Mouse (Mus musculus) hindbrain, embryonic 15.5 days (tissue): ENCODE results near the gene Slc16a10. TPM values are rescaled to one million over a fixed set of nuclear protein-coding genes. Genes with fewer than 3 reads are reported as not detected.

ENCODE experiments used
- ATAC-seq: fragments of 200-750 bp; cut with Nextera tagmentation; 2 replicates; pipeline ENCODE4 v1.8.0; 2017; ENCODE audit warnings: low read depth, moderate number of reproducible peaks, moderate TSS enrichment; ENCODE audit not compliant: low FRiP score
- H3K27ac ChIP-seq: fragments of 300-500 bp; sonication (generic); replicated peaks from 2 replicates; pipeline ENCODE4 v1.5.1; 2015; ENCODE audit warnings: mild to moderate bottlenecking, inconsistent platforms
- H3K27me3 ChIP-seq: fragments of 300-500 bp; sonication (generic); 2 replicates; pipeline ENCODE4 v1.6.1; 2015; ENCODE audit warnings: control low read depth, inconsistent platforms
- H3K36me3 ChIP-seq: fragments of 300-500 bp; sonication (generic); 2 replicates; pipeline ENCODE4 v1.6.1; 2015; ENCODE audit warnings: control low read depth, inconsistent platforms
- H3K4me1 ChIP-seq: fragments of 300-500 bp; sonication (generic); replicated peaks from 2 replicates; pipeline ENCODE4 v1.6.1; 2015; ENCODE audit warnings: control low read depth, inconsistent platforms
- H3K4me2 ChIP-seq: fragments of 300-500 bp; sonication (generic); 2 replicates; pipeline ENCODE4 v1.6.1; 2015; ENCODE audit warnings: moderate library complexity, mild to moderate bottlenecking, inconsistent platforms
- H3K4me3 ChIP-seq: fragments of 300-500 bp; sonication (generic); 2 replicates; pipeline ENCODE4 v1.5.1; 2015; ENCODE audit warnings: mild to moderate bottlenecking, inconsistent platforms
- H3K9ac ChIP-seq: fragments of 300-500 bp; sonication (generic); 2 replicates; pipeline ENCODE4 v1.6.1; 2015; ENCODE audit warnings: inconsistent platforms
- H3K9me3 ChIP-seq: fragments of 300-500 bp; sonication (generic); 2 replicates; pipeline ENCODE4 v1.6.1; 2016; ENCODE audit warnings: control low read depth, inconsistent platforms
- WGBS: fragments of 180-500 bp; shearing (Covaris S2); methylation state at CpG from one replicate; pipeline ENCODE4 v1.1.7; 2015; 5-methylcytosine and 5-hydroxymethylcytosine counted together
- polyA plus RNA-seq: library from polyadenylated mRNA; unstranded; fragments of >200 nt; fragmentation: Nextera tagmentation; extraction: Ambion mirVana; gene quantifications from 2 replicates; pipeline ENCODE4 v1.2.1, GENCODE M21; 2015

Gene Slc16a10
- polyA plus RNA-seq, 1 experiment from 2014 or later = 7.3 TPM

- Histone ChIP-seq H3K9me3 (no peaks in the 10 kb centered on the region), H3K4me1 (no peaks in the 10 kb centered on the region), H3K9ac (no peak overlapping the region), H3K27me3 (no peaks in the 10 kb centered on the region), H3K36me3 (no peaks in the 10 kb centered on the region), H3K27ac (no peak overlapping the region), H3K4me2 (no peak overlapping the region), H3K4me3 (no peak overlapping the region)
- 94% methylated on average over 9 of the region's 9 CpGs for WGBS
- ATAC-seq = no peak
Observed at GRCm38 (mm10) chr10:40125200-40125599, 16.9 kb downstream of the Slc16a10 start.

GRCm38 (mm10) chr10:40124570-40124969 lies 17.5 kb downstream of the Slc16a10 start:
- Histone ChIP-seq H3K9me3 (no peaks in the 10 kb centered on the region), H3K4me1 (no peaks in the 10 kb centered on the region), H3K27ac (no peak overlapping the region), H3K36me3 (no peaks in the 10 kb centered on the region), H3K4me2 (no peak overlapping the region), H3K9ac (no peak overlapping the region), H3K27me3 (no peaks in the 10 kb centered on the region), H3K4me3 (no peak overlapping the region)
- ATAC-seq = no peak
- WGBS = 90% methylated on average over 4 of the region's 4 CpGs

GRCm38 (mm10) chr10:40124096-40124495 lies 18.0 kb downstream of the Slc16a10 start:
- H3K4me2 ChIP-seq = no peak overlapping the region
- ATAC-seq = no peak
- no peak overlapping the region for H3K27ac ChIP-seq
- no peaks in the 10 kb centered on the region for H3K36me3 ChIP-seq
- no peaks in the 10 kb centered on the region for H3K4me1 ChIP-seq
- H3K27me3 ChIP-seq = no peaks in the 10 kb centered on the region
- no peak overlapping the region for H3K9ac ChIP-seq
- H3K9me3 ChIP-seq = no peaks in the 10 kb centered on the region
- WGBS = 89% methylated on average over 2 of the region's 2 CpGs
- no peak overlapping the region for H3K4me3 ChIP-seq

- Histone ChIP-seq H3K4me1 (no peaks in the 10 kb centered on the region), H3K9ac (no peak overlapping the region), H3K36me3 (no peaks in the 10 kb centered on the region), H3K4me3 (no peak overlapping the region), H3K4me2 (no peak overlapping the region), H3K27ac (no peak overlapping the region), H3K9me3 (no peaks in the 10 kb centered on the region), H3K27me3 (no peaks in the 10 kb centered on the region)
- ATAC-seq = no peak
- 81% methylated on average over 3 of the region's 3 CpGs for WGBS
Observed at GRCm38 (mm10) chr10:40119466-40119865, 22.6 kb downstream of the Slc16a10 start.

- WGBS = 93% methylated on average over 5 of the region's 5 CpGs
- no peak overlapping the region for H3K27ac ChIP-seq
- H3K4me1 ChIP-seq = no peaks in the 10 kb centered on the region
- no peaks in the 10 kb centered on the region for H3K36me3 ChIP-seq
- no peaks in the 10 kb centered on the region for H3K27me3 ChIP-seq
- H3K4me3 ChIP-seq = no peak overlapping the region
- no peak overlapping the region for H3K4me2 ChIP-seq
- no peak for ATAC-seq
- H3K9ac ChIP-seq = no peak overlapping the region
- no peaks in the 10 kb centered on the region for H3K9me3 ChIP-seq
Observed at GRCm38 (mm10) chr10:40118743-40119387, 23.2 kb downstream of the Slc16a10 start.

- ATAC-seq = no peak
- 89% methylated on average over 7 of the region's 7 CpGs for WGBS
- Histone ChIP-seq H3K4me2 (no peak overlapping the region), H3K4me3 (no peak overlapping the region), H3K9me3 (no peaks in the 10 kb centered on the region), H3K36me3 (no peaks in the 10 kb centered on the region), H3K27ac (no peak overlapping the region), H3K4me1 (no peaks in the 10 kb centered on the region), H3K9ac (no peak overlapping the region), H3K27me3 (no peaks in the 10 kb centered on the region)
Observed at GRCm38 (mm10) chr10:40113517-40114085, 28.5 kb downstream of the Slc16a10 start.

GRCm38 (mm10) chr10:40112256-40112655 lies 29.8 kb downstream of the Slc16a10 start:
- ATAC-seq = no peak
- Histone ChIP-seq H3K9me3 (no peaks in the 10 kb centered on the region), H3K4me2 (no peak overlapping the region), H3K4me1 (no peaks in the 10 kb centered on the region), H3K27me3 (no peaks in the 10 kb centered on the region), H3K27ac (no peak overlapping the region), H3K9ac (no peak overlapping the region), H3K36me3 (no peaks in the 10 kb centered on the region), H3K4me3 (no peak overlapping the region)
- WGBS = 84% methylated on average over 10 of the region's 10 CpGs

- H3K27me3 ChIP-seq = no peaks in the 10 kb centered on the region
- ATAC-seq = no peak
- H3K4me3 ChIP-seq = no peak overlapping the region
- no peak overlapping the region for H3K27ac ChIP-seq
- H3K4me1 ChIP-seq = no peaks in the 10 kb centered on the region
- no peak overlapping the region for H3K4me2 ChIP-seq
- no peak overlapping the region for H3K9ac ChIP-seq
- WGBS = 92% methylated on average over 5 of the region's 5 CpGs
- no peaks in the 10 kb centered on the region for H3K36me3 ChIP-seq
- H3K9me3 ChIP-seq = no peaks in the 10 kb centered on the region
Observed at GRCm38 (mm10) chr10:40109520-40109919, 32.5 kb downstream of the Slc16a10 start.

GRCm38 (mm10) chr10:40108992-40109391 lies 33.1 kb downstream of the Slc16a10 start:
- H3K4me2 ChIP-seq = no peak overlapping the region
- no peak for ATAC-seq
- H3K4me3 ChIP-seq = no peak overlapping the region
- H3K9me3 ChIP-seq = no peaks in the 10 kb centered on the region
- no peaks in the 10 kb centered on the region for H3K36me3 ChIP-seq
- H3K4me1 ChIP-seq = no peaks in the 10 kb centered on the region
- H3K27me3 ChIP-seq = no peaks in the 10 kb centered on the region
- 94% methylated on average over 8 of the region's 8 CpGs for WGBS
- H3K9ac ChIP-seq = no peak overlapping the region
- H3K27ac ChIP-seq = no peak overlapping the region

GRCm38 (mm10) chr10:40107995-40108394 lies 34.1 kb downstream of the Slc16a10 start:
- Histone ChIP-seq H3K9ac (no peak overlapping the region), H3K4me2 (no peak overlapping the region), H3K27ac (no peak overlapping the region), H3K4me1 (no peaks in the 10 kb centered on the region), H3K4me3 (no peak overlapping the region), H3K9me3 (no peaks in the 10 kb centered on the region), H3K36me3 (no peaks in the 10 kb centered on the region), H3K27me3 (no peaks in the 10 kb centered on the region)
- ATAC-seq = no peak
- WGBS = 88% methylated on average over 1 of the region's 1 CpGs

- ATAC-seq = no peak
- no peak overlapping the region for H3K4me3 ChIP-seq
- no peaks in the 10 kb centered on the region for H3K36me3 ChIP-seq
- no peak overlapping the region for H3K4me2 ChIP-seq
- no peaks in the 10 kb centered on the region for H3K9me3 ChIP-seq
- no peak overlapping the region for H3K9ac ChIP-seq
- no peaks in the 10 kb centered on the region for H3K4me1 ChIP-seq
- WGBS = 81% methylated on average over 1 of the region's 1 CpGs
- no peaks in the 10 kb centered on the region for H3K27me3 ChIP-seq
- H3K27ac ChIP-seq = no peak overlapping the region
Observed at GRCm38 (mm10) chr10:40105174-40105573, 36.9 kb downstream of the Slc16a10 start.

GRCm38 (mm10) chr10:40103790-40104189 lies 38.3 kb downstream of the Slc16a10 start:
- H3K27ac ChIP-seq = no peak overlapping the region
- no peaks in the 10 kb centered on the region for H3K4me1 ChIP-seq
- 48% methylated on average over 5 of the region's 5 CpGs for WGBS
- ATAC-seq = no peak
- no peaks in the 10 kb centered on the region for H3K36me3 ChIP-seq
- H3K9me3 ChIP-seq = no peaks in the 10 kb centered on the region
- H3K9ac ChIP-seq = no peak overlapping the region
- no peaks in the 10 kb centered on the region for H3K27me3 ChIP-seq
- no peak overlapping the region for H3K4me2 ChIP-seq
- H3K4me3 ChIP-seq = no peak overlapping the region

GRCm38 (mm10) chr10:40102986-40103385 lies 39.1 kb downstream of the Slc16a10 start:
- no peak overlapping the region for H3K27ac ChIP-seq
- no peak overlapping the region for H3K4me2 ChIP-seq
- no peaks in the 10 kb centered on the region for H3K9me3 ChIP-seq
- no peaks in the 10 kb centered on the region for H3K4me1 ChIP-seq
- H3K36me3 ChIP-seq = no peaks in the 10 kb centered on the region
- H3K9ac ChIP-seq = no peak overlapping the region
- no peak overlapping the region for H3K4me3 ChIP-seq
- 51% methylated on average over 8 of the region's 8 CpGs for WGBS
- H3K27me3 ChIP-seq = no peaks in the 10 kb centered on the region
- no peak for ATAC-seq
